Mouse (Mus musculus) hindbrain, embryonic 12.5 days (tissue): ENCODE data around the gene Fcrl6. TPM values are rescaled to one million over a fixed set of nuclear protein-coding genes. Genes with fewer than 3 reads are reported as not detected.

ENCODE experiments used
- ATAC-seq: fragments of 200-750 bp; cut with Nextera tagmentation; 2 replicates; pipeline ENCODE4 v1.8.0; 2017; ENCODE audit warnings: moderate TSS enrichment; ENCODE audit not compliant: low FRiP score
- H3K27ac ChIP-seq: fragments of 300-500 bp; sonication (generic); 2 replicates; pipeline ENCODE4 v1.5.1; 2016; ENCODE audit warnings: mild to moderate bottlenecking
- H3K27me3 ChIP-seq: fragments of 300-500 bp; sonication (generic); 2 replicates; pipeline ENCODE4 v1.6.1; 2016; ENCODE audit warnings: mild to moderate bottlenecking
- H3K36me3 ChIP-seq: fragments of 300-500 bp; sonication (generic); 2 replicates; pipeline ENCODE4 v1.6.1; 2016; ENCODE audit warnings: mild to moderate bottlenecking
- H3K4me1 ChIP-seq: fragments of 300-500 bp; sonication (generic); 2 replicates; pipeline ENCODE4 v1.6.1; 2016
- H3K4me2 ChIP-seq: fragments of 300-500 bp; sonication (generic); replicated peaks from 2 replicates; pipeline ENCODE4 v1.6.1; 2016; ENCODE audit warnings: mild to moderate bottlenecking
- H3K4me3 ChIP-seq: fragments of 300-500 bp; sonication (generic); 2 replicates; pipeline ENCODE4 v1.5.1; 2016; ENCODE audit warnings: mild to moderate bottlenecking
- H3K9ac ChIP-seq: fragments of 300-500 bp; sonication (generic); 2 replicates; pipeline ENCODE4 v1.6.1; 2016; ENCODE audit warnings: mild to moderate bottlenecking, moderate library complexity
- H3K9me3 ChIP-seq: fragments of 300-500 bp; sonication (generic); replicated peaks from 2 replicates; pipeline ENCODE4 v1.6.1; 2016; ENCODE audit warnings: mild to moderate bottlenecking
- WGBS: fragments of 180-500 bp; shearing (Covaris S2); methylation state at CpG from one replicate; pipeline ENCODE4 v1.1.7; 2016; 5-methylcytosine and 5-hydroxymethylcytosine counted together
- polyA plus RNA-seq: library from polyadenylated mRNA; unstranded; fragments of >200 nt; fragmentation: Nextera tagmentation; extraction: Ambion mirVana; gene quantifications from 2 replicates; pipeline ENCODE4 v1.2.1, GENCODE M21; 2016

Gene Fcrl6
- polyA plus RNA-seq, 1 experiment from 2014 or later: 0.34 TPM

DNA sequence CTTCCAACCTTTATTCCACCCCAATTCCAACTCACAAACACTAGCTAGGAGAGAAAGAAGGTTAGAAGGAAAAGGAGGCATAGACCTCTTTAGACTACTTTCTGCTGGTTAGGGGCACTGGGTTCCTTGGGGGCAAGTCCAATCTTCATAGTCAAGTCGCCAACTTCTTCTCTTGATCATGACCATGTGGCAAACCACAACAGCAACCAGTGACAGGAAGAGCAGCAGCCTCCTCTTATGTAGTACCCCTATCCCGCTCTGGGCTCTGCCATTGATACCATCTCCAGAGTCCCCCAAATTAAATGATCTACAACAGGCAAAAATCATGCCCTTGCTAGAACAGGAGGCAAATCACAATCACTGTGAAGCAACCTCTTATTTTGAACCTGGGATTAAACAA lies 8.4 kb downstream of the Fcrl6 start:
- Histone ChIP-seq H3K36me3 (no peaks in the 10 kb centered on the region), H3K27ac (no peak overlapping the region), H3K9me3 (no peaks in the 10 kb centered on the region), H3K27me3 (0 out of 2 replicates have a peak, but pooled peaks cover 7% of the 10 kb centered on the region), H3K4me2 (no peak overlapping the region), H3K9ac (no peak overlapping the region), H3K4me3 (no peak overlapping the region), H3K4me1 (no peaks in the 10 kb centered on the region)
- ATAC-seq: no peak
- 83% methylated on average over 2 of the region's 2 CpGs for WGBS

DNA sequence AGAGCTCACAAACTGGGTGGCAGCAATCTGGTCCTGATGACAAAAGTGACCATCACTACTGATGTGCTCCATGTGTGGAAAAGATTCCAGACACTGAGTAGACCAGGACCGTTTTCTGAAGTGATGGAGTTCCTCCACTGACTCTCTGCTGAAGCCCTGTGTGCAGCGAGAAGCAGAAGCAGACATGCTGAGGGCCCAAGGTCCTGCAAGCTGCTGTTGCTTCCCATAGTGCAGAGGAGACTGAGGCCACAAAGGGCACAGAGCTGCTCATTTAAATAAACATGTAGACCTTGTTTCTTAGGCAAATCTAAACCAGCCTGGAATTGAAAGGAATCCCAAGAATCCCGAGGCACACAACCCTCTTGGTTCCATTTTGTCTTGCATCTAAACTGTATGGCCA lies 9.0 kb downstream of the Fcrl6 start:
- Histone ChIP-seq H3K4me3 (no peak overlapping the region), H3K9ac (no peak overlapping the region), H3K27me3 (0 out of 2 replicates have a peak, but pooled peaks cover 3% of the 10 kb centered on the region), H3K27ac (no peak overlapping the region), H3K4me1 (no peaks in the 10 kb centered on the region), H3K4me2 (no peak overlapping the region), H3K36me3 (no peaks in the 10 kb centered on the region), H3K9me3 (no peaks in the 10 kb centered on the region)
- 75% methylated on average over 3 of the region's 3 CpGs for WGBS
- ATAC-seq: no peak

DNA sequence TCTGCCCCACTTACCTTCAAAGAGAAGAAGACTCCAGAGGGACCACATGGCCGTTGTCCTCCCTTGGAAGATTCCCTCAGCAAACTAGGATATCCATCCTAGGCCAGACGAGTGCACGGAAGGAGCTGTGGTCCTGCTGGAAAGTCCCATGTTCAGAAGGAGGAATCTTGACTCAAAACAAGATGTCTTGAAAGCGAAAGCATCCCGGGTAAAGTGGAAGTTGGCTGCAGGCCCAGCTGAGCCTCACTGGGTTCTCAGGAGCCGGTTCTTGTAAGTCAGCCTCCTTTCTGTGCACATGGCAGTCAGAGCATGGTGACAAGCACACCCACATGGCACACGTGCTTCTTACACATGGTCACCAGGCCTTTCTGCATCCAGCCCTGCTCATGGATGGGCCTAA lies 12.0 kb downstream of the Fcrl6 start, which contains the start of gene Slamf8:
TSS of gene Slamf8 (minus strand) at position 184 of the 400 bp plus-strand sequence.
- H3K36me3 ChIP-seq: no peaks in the 10 kb centered on the region
- H3K27ac ChIP-seq: no peak within 1 kb of the TSS
- WGBS: 85% methylated on average over 7 of the region's 7 CpGs
- 0 out of 2 replicates have a peak, but pooled peaks cover 3% of the 10 kb centered on the region for H3K27me3 ChIP-seq
- no peaks in the 10 kb centered on the region for H3K9me3 ChIP-seq
- ATAC-seq: no peak
- no peak within 1 kb of the TSS for H3K4me2 ChIP-seq
- peaks cover 9% of the 10 kb centered on the region for H3K4me1 ChIP-seq
- H3K4me3 ChIP-seq: no peak within 1 kb of the TSS
- no peak within 1 kb of the TSS for H3K9ac ChIP-seq

DNA sequence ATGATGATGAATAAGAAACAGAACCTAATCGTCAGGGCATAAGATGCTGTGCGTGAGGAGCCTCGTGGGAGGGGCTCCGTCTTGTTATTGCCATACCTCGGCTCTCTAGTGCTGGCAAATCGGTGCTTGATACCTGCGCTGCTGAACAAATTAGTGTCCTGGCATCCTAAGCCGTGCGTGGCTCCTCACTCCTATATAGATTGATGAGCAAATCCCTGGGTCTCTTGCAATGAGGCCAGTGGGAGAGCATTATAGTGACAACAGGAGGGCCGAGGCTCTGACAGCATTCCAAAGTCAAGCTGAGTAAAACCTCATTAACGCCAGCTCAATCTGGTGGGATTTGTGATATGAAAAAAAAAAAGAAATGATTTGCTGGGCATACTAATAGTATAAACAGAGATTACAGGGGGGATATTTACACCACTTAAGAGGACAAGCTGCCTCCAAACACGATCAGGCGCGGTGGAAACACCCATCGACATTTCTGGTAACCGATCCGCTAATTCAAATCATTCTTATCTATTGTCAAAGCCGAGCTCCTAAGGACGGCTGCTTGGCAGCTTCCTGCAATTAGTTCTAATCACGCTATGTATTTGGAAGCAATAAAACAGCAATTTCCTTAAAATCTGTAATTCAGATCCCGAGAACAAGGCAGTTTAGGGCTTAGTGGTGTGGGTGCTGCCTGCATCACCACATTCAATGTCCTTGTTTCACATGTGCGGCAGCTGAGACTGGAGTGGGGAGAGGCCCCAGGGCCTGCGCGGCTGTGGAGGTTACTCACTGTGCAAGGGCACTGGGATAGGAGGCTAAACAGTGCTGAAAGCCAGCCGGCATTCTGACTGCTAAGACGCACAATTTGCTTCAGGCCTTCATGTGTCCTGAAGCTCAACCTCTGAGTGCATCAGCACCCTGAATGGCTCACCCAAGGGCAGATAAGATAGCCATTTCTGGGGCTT lies 16.5 kb downstream of the Fcrl6 start:
- no peak overlapping the region for H3K4me2 ChIP-seq
- peaks cover 9% of the 10 kb centered on the region for H3K4me1 ChIP-seq
- H3K27ac ChIP-seq: peak overlapping the region; percentile 23
- 0 out of 2 replicates have a peak, but pooled peaks cover 3% of the 10 kb centered on the region for H3K27me3 ChIP-seq
- H3K36me3 ChIP-seq: no peaks in the 10 kb centered on the region
- H3K4me3 ChIP-seq: no peak overlapping the region
- ATAC-seq: peak; percentile 60
- 33% methylated on average over 26 of the region's 26 CpGs for WGBS
- no peaks in the 10 kb centered on the region for H3K9me3 ChIP-seq
- H3K9ac ChIP-seq: no peak overlapping the region; the same call in 1 of the 2 replicates

DNA sequence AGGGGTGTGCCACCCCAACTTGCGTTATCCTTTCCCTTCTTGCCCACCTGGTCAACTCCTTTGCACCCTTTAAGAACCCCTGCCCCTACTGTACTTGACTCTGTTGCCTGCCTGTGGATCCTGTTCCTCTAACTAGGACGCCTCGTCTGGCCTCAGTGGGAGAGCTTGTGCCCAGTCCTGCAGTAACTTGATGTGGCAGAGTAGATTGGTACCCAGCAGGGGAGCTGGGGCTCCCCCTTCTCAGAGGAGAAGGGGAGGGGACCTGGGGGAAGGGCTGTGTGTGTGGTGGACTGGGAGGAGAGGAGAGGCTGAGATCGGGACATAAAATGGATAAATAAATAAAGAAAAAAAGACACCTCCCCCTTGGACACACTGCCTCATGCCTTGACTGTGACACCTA lies 17.3 kb downstream of the Fcrl6 start:
- H3K4me3 ChIP-seq: no peak overlapping the region
- H3K27ac ChIP-seq: no peak overlapping the region
- H3K9me3 ChIP-seq: no peaks in the 10 kb centered on the region
- ATAC-seq: peak; percentile 48; the same call in 1 of the 2 replicates
- H3K4me2 ChIP-seq: no peak overlapping the region
- no peak overlapping the region for H3K9ac ChIP-seq
- 52% methylated on average over 4 of the region's 4 CpGs for WGBS
- no peaks in the 10 kb centered on the region for H3K36me3 ChIP-seq
- H3K27me3 ChIP-seq: 0 out of 2 replicates have a peak, but pooled peaks cover 3% of the 10 kb centered on the region
- H3K4me1 ChIP-seq: peaks cover 9% of the 10 kb centered on the region

GRCm38 (mm10) chr1:172584271-172584670 lies 18.1 kb downstream of the Fcrl6 start:
- Histone ChIP-seq H3K4me1 (peaks cover 9% of the 10 kb centered on the region), H3K27me3 (0 out of 2 replicates have a peak, but pooled peaks cover 3% of the 10 kb centered on the region), H3K27ac (no peak overlapping the region), H3K4me2 (no peak overlapping the region), H3K36me3 (no peaks in the 10 kb centered on the region), H3K9ac (no peak overlapping the region), H3K9me3 (no peaks in the 10 kb centered on the region), H3K4me3 (no peak overlapping the region)
- ATAC-seq: no peak
- 89% methylated on average over 6 of the region's 6 CpGs for WGBS

- Histone ChIP-seq H3K36me3 (no peaks in the 10 kb centered on the region), H3K4me2 (no peak overlapping the region), H3K4me3 (no peak overlapping the region), H3K9ac (no peak overlapping the region), H3K4me1 (peaks cover 9% of the 10 kb centered on the region), H3K27ac (no peak overlapping the region), H3K27me3 (0 out of 2 replicates have a peak, but pooled peaks cover 3% of the 10 kb centered on the region), H3K9me3 (no peaks in the 10 kb centered on the region)
- no peak for ATAC-seq
- WGBS: 87% methylated on average over 8 of the region's 8 CpGs
Observed at GRCm38 (mm10) chr1:172582436-172582835, 19.9 kb downstream of the Fcrl6 start.

GRCm38 (mm10) chr1:172580116-172580515 lies 22.2 kb downstream of the Fcrl6 start:
- Histone ChIP-seq H3K27me3 (no peaks in the 10 kb centered on the region), H3K36me3 (no peaks in the 10 kb centered on the region), H3K4me3 (no peak overlapping the region), H3K9me3 (no peaks in the 10 kb centered on the region), H3K9ac (no peak overlapping the region), H3K4me1 (no peaks in the 10 kb centered on the region), H3K4me2 (no peak overlapping the region), H3K27ac (no peak overlapping the region)
- ATAC-seq: no peak
- 79% methylated on average over 6 of the region's 6 CpGs for WGBS

- ATAC-seq: no peak
- peaks cover 4% of the 10 kb centered on the region; the same call in 1 of the 2 replicates for H3K4me1 ChIP-seq
- no peaks in the 10 kb centered on the region for H3K36me3 ChIP-seq
- H3K9me3 ChIP-seq: no peaks in the 10 kb centered on the region
- H3K27ac ChIP-seq: no peak overlapping the region
- 73% methylated on average over 4 of the region's 4 CpGs for WGBS
- H3K4me3 ChIP-seq: no peak overlapping the region
- peaks cover 10% of the 10 kb centered on the region; the same call in 1 of the 2 replicates for H3K27me3 ChIP-seq
- H3K9ac ChIP-seq: no peak overlapping the region
- H3K4me2 ChIP-seq: no peak overlapping the region
Observed at GRCm38 (mm10) chr1:172567758-172568157, 34.6 kb downstream of the Fcrl6 start.

- Histone ChIP-seq H3K36me3 (no peaks in the 10 kb centered on the region), H3K4me2 (no peak overlapping the region), H3K27ac (no peak overlapping the region), H3K4me3 (no peak overlapping the region), H3K9me3 (no peaks in the 10 kb centered on the region), H3K27me3 (peaks cover 26% of the 10 kb centered on the region), H3K9ac (no peak overlapping the region), H3K4me1 (peaks cover 12% of the 10 kb centered on the region)
- no peak for ATAC-seq
- WGBS: 72% methylated on average over 3 of the region's 3 CpGs
Observed at GRCm38 (mm10) chr1:172566131-172566530, 36.2 kb downstream of the Fcrl6 start.

DNA sequence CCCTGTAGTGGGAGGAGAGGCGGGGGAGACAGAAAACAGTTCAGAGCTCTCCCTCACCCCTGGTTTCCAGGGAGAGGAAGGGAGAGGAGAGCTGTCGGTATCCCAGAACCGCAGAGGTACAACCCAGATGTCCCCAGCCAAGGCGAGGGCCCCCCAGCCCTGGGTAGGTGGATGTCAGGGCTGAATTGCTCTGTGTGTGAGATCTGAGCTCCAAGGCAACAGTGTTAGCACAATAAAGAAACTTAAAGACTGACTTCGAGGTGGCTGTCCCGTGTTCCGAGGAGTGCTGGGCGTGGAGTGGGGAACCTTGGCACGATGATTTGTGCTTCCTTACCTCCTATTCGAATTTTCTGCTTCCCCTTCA lies 38.9 kb downstream of the Fcrl6 start:
- no peak; the same call in 1 of the 2 replicates for ATAC-seq
- Histone ChIP-seq H3K4me2 (peak overlapping the region; percentile 97), H3K4me3 (peak overlapping the region; percentile 59), H3K27ac (no peak overlapping the region), H3K9ac (peak overlapping the region; percentile 76), H3K36me3 (no peaks in the 10 kb centered on the region), H3K27me3 (peaks cover 46% of the 10 kb centered on the region), H3K9me3 (no peaks in the 10 kb centered on the region), H3K4me1 (peaks cover 12% of the 10 kb centered on the region)
- WGBS: 2% methylated on average over 9 of the region's 10 CpGs

DNA sequence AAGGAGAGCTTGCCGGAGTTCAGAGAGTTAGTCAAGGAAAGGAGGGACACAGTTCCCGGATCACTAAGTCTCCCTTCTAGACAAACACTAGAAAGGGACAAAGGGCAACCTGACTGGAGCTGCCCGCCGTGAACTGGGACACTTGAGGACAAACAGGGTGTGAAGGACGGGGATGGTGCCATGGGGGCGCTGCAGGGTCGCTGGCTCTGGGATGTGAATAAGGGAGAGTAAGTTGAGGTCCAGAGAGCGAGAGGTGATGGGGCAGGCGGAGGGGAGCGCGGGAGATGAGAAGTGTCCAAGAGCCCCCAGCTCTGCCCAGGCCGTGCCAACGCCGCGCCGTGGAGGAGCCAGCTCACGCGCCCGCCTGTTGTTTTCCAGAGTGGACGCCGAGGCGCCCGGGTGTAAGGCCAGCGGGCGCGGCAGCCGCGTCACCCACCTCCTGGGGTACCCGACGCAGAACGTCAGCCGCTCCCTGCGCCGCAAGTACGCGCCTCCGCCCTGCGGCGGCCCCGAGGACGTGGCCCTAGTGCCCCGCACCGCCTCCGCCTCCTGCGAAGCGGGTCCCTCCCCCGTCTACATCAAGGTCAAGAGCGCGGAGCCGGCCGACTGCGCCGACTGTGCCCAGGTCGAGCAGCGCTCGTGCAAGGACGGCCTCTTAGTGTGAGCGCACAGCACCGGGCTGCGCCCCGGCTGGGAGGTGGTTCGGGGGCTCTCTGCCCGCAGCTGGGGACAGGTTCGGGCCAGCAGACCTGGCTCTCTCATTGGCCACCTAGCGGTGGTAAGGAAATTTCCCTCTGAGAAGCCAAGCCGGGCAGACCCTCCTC lies 39.5 kb downstream of the Fcrl6 start:
- Histone ChIP-seq H3K27ac (no peak overlapping the region), H3K9me3 (no peaks in the 10 kb centered on the region), H3K9ac (peak overlapping the region; percentile 76), H3K27me3 (peaks cover 46% of the 10 kb centered on the region), H3K4me1 (peaks cover 12% of the 10 kb centered on the region), H3K4me3 (peak overlapping the region; percentile 59), H3K4me2 (peak overlapping the region; percentile 97), H3K36me3 (no peaks in the 10 kb centered on the region)
- peak; percentile 91 for ATAC-seq
- WGBS: under 1% methylated on average over 65 of the region's 66 CpGs
